Mouse (Mus musculus): ENCODE results near the gene Mcm2. TPM values are rescaled to one million over a fixed set of nuclear protein-coding genes. Genes with fewer than 3 reads are reported as not detected.

Mcm2 gene
- total RNA-seq, 1 experiment = 237 TPM

- in situ Hi-C loops (cut with MboI; ENCODE audit: low sequenced_read_pairs in 2 of 2, unreplicated experiment in 2 of 2) = loop anchor here (25.0 kb wide), 1 partner anchor 626 kb away; no protein-coding TSS in a partner anchor
- no peak overlapping the region for H3K9ac ChIP-seq (ENCODE audit: insufficient read depth, low read depth, low read length, poor library complexity, severe bottlenecking)
- no peaks in the 10 kb centered on the region for H3K36me3 ChIP-seq (ENCODE audit: control insufficient read depth, insufficient read depth, low read length, poor library complexity, severe bottlenecking)
- H3K27ac ChIP-seq (ENCODE audit: insufficient read depth, low read depth, low read length, poor library complexity, severe bottlenecking) = no peak overlapping the region
- peak; percentile 57 for DNase-seq (ENCODE audit: low read depth, low spot score)
- H3K4me3 ChIP-seq (ENCODE audit: insufficient read depth in 1 of 2, low read depth in 1 of 2, low read length in 2 of 2, poor library complexity in 1 of 2, severe bottlenecking in 1 of 2) = no peak overlapping the region
- peaks cover 0 to 20% of the 10 kb centered on the region in 2 experiments; a peak in 2 of 4 replicates for H3K4me1 ChIP-seq (ENCODE audit: control insufficient read depth in 2 of 2, insufficient read depth in 2 of 2, low read length in 2 of 2, poor library complexity in 1 of 2)
- H3K9me3 ChIP-seq (ENCODE audit: control insufficient read depth, insufficient read depth, low read depth, low read length) = no peaks in the 10 kb centered on the region
- TF ChIP-seq MAFK (IDR thresholded peaks at IDR 0.05; ENCODE audit: insufficient read depth, low read depth, low read length) (no peak), ZNF384 (IDR thresholded peaks at IDR 0.05; ENCODE audit: low read depth, low read length) (no peak), ZC3H11A (IDR thresholded peaks at IDR 0.05; ENCODE audit: borderline replicate concordance, low read depth, low read length) (0 out of 2 replicates have a peak, but pooled peaks have one; percentile 23)
Measured at GRCm38 (mm10) chr6:88935735-88936276, 37.2 kb upstream of the Mcm2 start.

- H3K9ac ChIP-seq (ENCODE audit: insufficient read depth, low read depth, low read length, poor library complexity, severe bottlenecking) = no peak overlapping the region
- TF ChIP-seq HCFC1 (IDR thresholded peaks at IDR 0.05; ENCODE audit: borderline replicate concordance, insufficient read depth, low read length) = no peak
- TF ChIP-seq ZNF384 (IDR thresholded peaks at IDR 0.05; ENCODE audit: low read depth, low read length) = no peak
- TF ChIP-seq CHD2 (IDR thresholded peaks at IDR 0.05; ENCODE audit: low read depth, low read length) = no peak
- TF ChIP-seq ZC3H11A (IDR thresholded peaks at IDR 0.05; ENCODE audit: borderline replicate concordance, low read depth, low read length) = no peak
- TF ChIP-seq MAFK (IDR thresholded peaks at IDR 0.05; ENCODE audit: insufficient read depth, low read depth, low read length) = no peak
- peaks cover 0 to 20% of the 10 kb centered on the region in 2 experiments; a peak in 2 of 4 replicates for H3K4me1 ChIP-seq (ENCODE audit: control insufficient read depth in 2 of 2, insufficient read depth in 2 of 2, low read length in 2 of 2, poor library complexity in 1 of 2)
- no peak for DNase-seq (ENCODE audit: low read depth, low spot score)
- H3K4me3 ChIP-seq (ENCODE audit: insufficient read depth in 1 of 2, low read depth in 1 of 2, low read length in 2 of 2, poor library complexity in 1 of 2, severe bottlenecking in 1 of 2) = no peak overlapping the region
- no peak overlapping the region for H3K27ac ChIP-seq (ENCODE audit: insufficient read depth, low read depth, low read length, poor library complexity, severe bottlenecking)
- H3K9me3 ChIP-seq (ENCODE audit: control insufficient read depth, insufficient read depth, low read depth, low read length) = no peaks in the 10 kb centered on the region
- H3K36me3 ChIP-seq (ENCODE audit: control insufficient read depth, insufficient read depth, low read length, poor library complexity, severe bottlenecking) = no peaks in the 10 kb centered on the region
- in situ Hi-C loops (cut with MboI; ENCODE audit: low sequenced_read_pairs in 2 of 2, unreplicated experiment in 2 of 2) = loop anchor here (25.0 kb wide), 1 partner anchor 627 kb away; no protein-coding TSS in a partner anchor
Measured at GRCm38 (mm10) chr6:88934816-88935215, 36.2 kb upstream of the Mcm2 start.

DNA sequence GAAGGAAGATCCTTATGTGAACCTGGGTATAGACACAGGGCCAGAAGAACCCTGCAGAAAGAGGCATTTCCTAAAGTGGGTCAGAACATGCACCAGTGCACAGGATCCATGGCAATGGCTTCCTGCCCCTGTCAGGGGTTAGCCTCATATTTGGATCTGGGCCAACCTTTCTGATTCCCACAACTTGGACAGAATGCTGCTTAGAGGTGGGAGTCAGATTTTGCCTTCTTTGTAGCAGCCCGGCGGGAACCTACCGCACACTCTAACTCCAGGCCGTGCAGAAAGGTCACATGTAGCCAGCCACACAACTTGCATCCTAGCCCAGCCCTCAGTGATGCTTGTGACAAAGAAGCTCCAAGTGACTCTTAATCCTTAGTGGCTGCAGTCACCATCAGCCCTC is 35.6 kb upstream of the Mcm2 start:
- H3K4me3 ChIP-seq (ENCODE audit: insufficient read depth in 1 of 2, low read depth in 1 of 2, low read length in 2 of 2, poor library complexity in 1 of 2, severe bottlenecking in 1 of 2) = no peak overlapping the region
- DNase-seq (ENCODE audit: low read depth, low spot score) = no peak
- no peaks in the 10 kb centered on the region for H3K9me3 ChIP-seq (ENCODE audit: control insufficient read depth, insufficient read depth, low read depth, low read length)
- H3K36me3 ChIP-seq (ENCODE audit: control insufficient read depth, insufficient read depth, low read length, poor library complexity, severe bottlenecking) = no peaks in the 10 kb centered on the region
- in situ Hi-C loops (cut with MboI; ENCODE audit: low sequenced_read_pairs in 2 of 2, unreplicated experiment in 2 of 2) = loop anchor here (25.0 kb wide), 1 partner anchor 628 kb away; no protein-coding TSS in a partner anchor
- no peak overlapping the region for H3K27ac ChIP-seq (ENCODE audit: insufficient read depth, low read depth, low read length, poor library complexity, severe bottlenecking)
- H3K4me1 ChIP-seq (ENCODE audit: control insufficient read depth in 2 of 2, insufficient read depth in 2 of 2, low read length in 2 of 2, poor library complexity in 1 of 2) = peaks cover 0 to 20% of the 10 kb centered on the region in 2 experiments; a peak in 2 of 4 replicates
- TF ChIP-seq ZC3H11A (IDR thresholded peaks at IDR 0.05; ENCODE audit: borderline replicate concordance, low read depth, low read length) (no peak), HCFC1 (IDR thresholded peaks at IDR 0.05; ENCODE audit: borderline replicate concordance, insufficient read depth, low read length) (no peak), ZNF384 (IDR thresholded peaks at IDR 0.05; ENCODE audit: low read depth, low read length) (no peak), CHD2 (IDR thresholded peaks at IDR 0.05; ENCODE audit: low read depth, low read length) (no peak), MAFK (IDR thresholded peaks at IDR 0.05; ENCODE audit: insufficient read depth, low read depth, low read length) (no peak)
- no peak overlapping the region for H3K9ac ChIP-seq (ENCODE audit: insufficient read depth, low read depth, low read length, poor library complexity, severe bottlenecking)

- in situ Hi-C loops (cut with MboI; ENCODE audit: low sequenced_read_pairs in 2 of 2, unreplicated experiment in 2 of 2) = loop anchor here (25.0 kb wide), 1 partner anchor 631 kb away; no protein-coding TSS in a partner anchor
- no peak for DNase-seq (ENCODE audit: low read depth, low spot score)
Measured at GRCm38 (mm10) chr6:88931449-88931848, 32.9 kb upstream of the Mcm2 start.

More at GRCm38 (mm10) chr6:88931449-88931848, 32.9 kb upstream of the Mcm2 start:
- TF ChIP-seq MAFK (IDR thresholded peaks at IDR 0.05; ENCODE audit: insufficient read depth, low read depth, low read length) (no peak), ZNF384 (IDR thresholded peaks at IDR 0.05; ENCODE audit: low read depth, low read length) (no peak), HCFC1 (IDR thresholded peaks at IDR 0.05; ENCODE audit: borderline replicate concordance, insufficient read depth, low read length) (no peak), ZC3H11A (IDR thresholded peaks at IDR 0.05; ENCODE audit: borderline replicate concordance, low read depth, low read length) (no peak), CHD2 (IDR thresholded peaks at IDR 0.05; ENCODE audit: low read depth, low read length) (no peak)
- H3K4me1 ChIP-seq (ENCODE audit: control insufficient read depth in 2 of 2, insufficient read depth in 2 of 2, low read length in 2 of 2, poor library complexity in 1 of 2) = no peaks in the 10 kb centered on the region
- no peak overlapping the region for H3K9ac ChIP-seq (ENCODE audit: insufficient read depth, low read depth, low read length, poor library complexity, severe bottlenecking)
- H3K27ac ChIP-seq (ENCODE audit: insufficient read depth, low read depth, low read length, poor library complexity, severe bottlenecking) = no peak overlapping the region
- no peak overlapping the region for H3K4me3 ChIP-seq (ENCODE audit: insufficient read depth in 1 of 2, low read depth in 1 of 2, low read length in 2 of 2, poor library complexity in 1 of 2, severe bottlenecking in 1 of 2)
- H3K36me3 ChIP-seq (ENCODE audit: control insufficient read depth, insufficient read depth, low read length, poor library complexity, severe bottlenecking) = no peaks in the 10 kb centered on the region
- H3K9me3 ChIP-seq (ENCODE audit: control insufficient read depth, insufficient read depth, low read depth, low read length) = no peaks in the 10 kb centered on the region
